Mouse (Mus musculus) hindbrain, embryonic 14.5 days (tissue): ENCODE data around the gene Acap1. TPM values are rescaled to one million over a fixed set of nuclear protein-coding genes. Genes with fewer than 3 reads are reported as not detected.

Experiments
- ATAC-seq: fragments of 200-750 bp; cut with Nextera tagmentation; 2 replicates; pipeline ENCODE4 v1.8.0; 2017; ENCODE audit warnings: moderate number of reproducible peaks, mild to moderate bottlenecking, moderate TSS enrichment, moderate library complexity; ENCODE audit not compliant: low FRiP score
- DNase-seq: peaks from one replicate; pipeline ENCODE4 v3.0.0-alpha.2; 2015; ENCODE audit warnings: low spot score
- H3K27ac ChIP-seq: fragments of 300-500 bp; sonication (generic); 2 replicates; pipeline ENCODE4 v1.5.1; 2014; ENCODE audit warnings: mild to moderate bottlenecking, moderate library complexity
- H3K27me3 ChIP-seq: fragments of 300-500 bp; sonication (generic); 2 replicates; pipeline ENCODE4 v1.6.1; 2014; ENCODE audit warnings: mild to moderate bottlenecking, low read length, mixed read lengths; ENCODE audit not compliant: control insufficient read depth, insufficient read depth
- H3K36me3 ChIP-seq: fragments of 300-500 bp; sonication (generic); replicated peaks from 2 replicates; pipeline ENCODE4 v1.6.1; 2014; ENCODE audit not compliant: control insufficient read depth, insufficient read depth
- H3K4me1 ChIP-seq: fragments of 300-500 bp; sonication (generic); replicated peaks from 2 replicates; pipeline ENCODE4 v1.6.1; 2014; ENCODE audit warnings: antibody characterized with exemption, low read length, mixed read lengths; ENCODE audit not compliant: control insufficient read depth, insufficient read depth
- H3K4me2 ChIP-seq: fragments of 300-500 bp; sonication (generic); replicated peaks from 2 replicates; pipeline ENCODE4 v1.6.1; 2014; ENCODE audit warnings: mild to moderate bottlenecking, moderate library complexity
- H3K4me3 ChIP-seq: fragments of 300-500 bp; sonication (generic); replicated peaks from 2 replicates; pipeline ENCODE4 v1.5.1; 2014; ENCODE audit warnings: mild to moderate bottlenecking, low read length
- H3K9ac ChIP-seq: fragments of 300-500 bp; sonication (generic); 2 replicates; pipeline ENCODE4 v1.6.1; 2014
- H3K9me3 ChIP-seq: fragments of 300-500 bp; sonication (generic); 2 replicates; pipeline ENCODE4 v1.6.1; 2016; ENCODE audit warnings: low read length; ENCODE audit not compliant: control insufficient read depth
- WGBS: fragments of 180-500 bp; shearing (Covaris S2); extraction: QIAGEN DNeasy Blood & Tissue Kit; methylation state at CpG from one replicate; pipeline ENCODE4 v1.1.7; 2014; 5-methylcytosine and 5-hydroxymethylcytosine counted together
- polyA plus RNA-seq: library from polyadenylated mRNA; unstranded; fragments of >200 nt; fragmentation: Nextera tagmentation; extraction: Ambion mirVana; gene quantifications from 2 replicates; pipeline ENCODE4 v1.2.1, GENCODE M21; 2014

The Acap1 gene
- 0.20 and 0.33 TPM in 2 replicates for polyA plus RNA-seq

- H3K9ac ChIP-seq = no peak within 1 kb of the TSS
- DNase-seq = no peak
- no peak within 1 kb of the TSS for H3K4me3 ChIP-seq
- H3K9me3 ChIP-seq = no peaks in the 10 kb centered on the region
- 78% methylated on average over 4 of the region's 4 CpGs for WGBS
- H3K27me3 ChIP-seq = no peaks in the 10 kb centered on the region
- no peak within 1 kb of the TSS for H3K4me2 ChIP-seq
- no peak for ATAC-seq
- H3K27ac ChIP-seq = no peak within 1 kb of the TSS
- H3K36me3 ChIP-seq = no peaks in the 10 kb centered on the region
- peaks cover 16% of the 10 kb centered on the region for H3K4me1 ChIP-seq
Observed at GRCm38 (mm10) chr11:69895291-69895690, at the start of gene Acap1. TSS of gene Acap1 (minus strand) at chr11:69895539.

GRCm38 (mm10) chr11:69940962-69941361 lies 45.6 kb upstream of the Acap1 start:
- Histone ChIP-seq H3K4me2 (no peak overlapping the region), H3K27ac (no peak overlapping the region), H3K36me3 (no peaks in the 10 kb centered on the region; the same call in 1 of the 2 replicates), H3K27me3 (peaks cover 26% of the 10 kb centered on the region), H3K4me3 (no peak overlapping the region), H3K9me3 (no peaks in the 10 kb centered on the region), H3K9ac (no peak overlapping the region), H3K4me1 (no peaks in the 10 kb centered on the region; the same call in 1 of the 2 replicates)
- WGBS = 74% methylated on average over 4 of the region's 4 CpGs
- ATAC-seq (no peak), DNase-seq (no peak)

- H3K4me2 ChIP-seq = no peak overlapping the region
- H3K9ac ChIP-seq = no peak overlapping the region
- no peaks in the 10 kb centered on the region for H3K36me3 ChIP-seq
- H3K4me3 ChIP-seq = no peak overlapping the region
- ATAC-seq (no peak), DNase-seq (no peak)
- peaks cover 32% of the 10 kb centered on the region for H3K27me3 ChIP-seq
- 93% methylated on average over 17 of the region's 17 CpGs for WGBS
- H3K27ac ChIP-seq = no peak overlapping the region
- H3K9me3 ChIP-seq = no peaks in the 10 kb centered on the region
- H3K4me1 ChIP-seq = no peaks in the 10 kb centered on the region; the same call in 1 of the 2 replicates
Observed at GRCm38 (mm10) chr11:69939731-69940130, 44.4 kb upstream of the Acap1 start.

GRCm38 (mm10) chr11:69939181-69939580 lies 43.8 kb upstream of the Acap1 start:
- H3K9me3 ChIP-seq = no peaks in the 10 kb centered on the region
- H3K4me2 ChIP-seq = no peak overlapping the region
- ATAC-seq = no peak
- no peak overlapping the region for H3K27ac ChIP-seq
- H3K4me3 ChIP-seq = no peak overlapping the region
- peaks cover 36% of the 10 kb centered on the region for H3K27me3 ChIP-seq
- no peak overlapping the region for H3K9ac ChIP-seq
- DNase-seq = no peak
- H3K36me3 ChIP-seq = no peaks in the 10 kb centered on the region
- H3K4me1 ChIP-seq = no peaks in the 10 kb centered on the region; the same call in 1 of the 2 replicates
- 77% methylated on average over 5 of the region's 5 CpGs for WGBS

GRCm38 (mm10) chr11:69938401-69938979 lies 43.2 kb upstream of the Acap1 start:
- no peak for DNase-seq
- no peak overlapping the region for H3K4me3 ChIP-seq
- H3K27ac ChIP-seq = no peak overlapping the region
- WGBS = 33% methylated on average over 9 of the region's 9 CpGs
- H3K9ac ChIP-seq = no peak overlapping the region
- peaks cover 36% of the 10 kb centered on the region for H3K27me3 ChIP-seq
- no peaks in the 10 kb centered on the region for H3K36me3 ChIP-seq
- no peak for ATAC-seq
- H3K9me3 ChIP-seq = no peaks in the 10 kb centered on the region
- H3K4me2 ChIP-seq = no peak overlapping the region
- H3K4me1 ChIP-seq = no peaks in the 10 kb centered on the region; the same call in 1 of the 2 replicates

GRCm38 (mm10) chr11:69937834-69938233 lies 42.5 kb upstream of the Acap1 start:
- no peaks in the 10 kb centered on the region for H3K36me3 ChIP-seq
- no peak overlapping the region for H3K9ac ChIP-seq
- no peak for ATAC-seq
- H3K4me3 ChIP-seq = no peak overlapping the region
- peaks cover 36% of the 10 kb centered on the region for H3K27me3 ChIP-seq
- WGBS = 61% methylated on average over 5 of the region's 5 CpGs
- H3K27ac ChIP-seq = no peak overlapping the region
- H3K4me1 ChIP-seq = no peaks in the 10 kb centered on the region; the same call in 1 of the 2 replicates
- no peaks in the 10 kb centered on the region for H3K9me3 ChIP-seq
- no peak overlapping the region for H3K4me2 ChIP-seq
- DNase-seq = no peak

- 39% methylated on average over 4 of the region's 4 CpGs for WGBS
- Histone ChIP-seq H3K4me3 (no peak overlapping the region), H3K36me3 (no peaks in the 10 kb centered on the region), H3K9me3 (no peaks in the 10 kb centered on the region), H3K27me3 (peaks cover 36% of the 10 kb centered on the region), H3K4me2 (no peak overlapping the region), H3K9ac (no peak overlapping the region), H3K27ac (no peak overlapping the region), H3K4me1 (no peaks in the 10 kb centered on the region; the same call in 1 of the 2 replicates)
- no peak for DNase-seq
- ATAC-seq = no peak
Observed at GRCm38 (mm10) chr11:69937385-69937784, 42.0 kb upstream of the Acap1 start.

- H3K36me3 ChIP-seq = no peaks in the 10 kb centered on the region
- DNase-seq (no peak), ATAC-seq (no peak)
- H3K9ac ChIP-seq = no peak overlapping the region
- peak overlapping the region; percentile 99 for H3K4me2 ChIP-seq
- no peak overlapping the region for H3K27ac ChIP-seq
- H3K9me3 ChIP-seq = no peaks in the 10 kb centered on the region
- H3K4me3 ChIP-seq = peak overlapping the region; percentile 61; the same call in 1 of the 2 replicates
- H3K27me3 ChIP-seq = peaks cover 36% of the 10 kb centered on the region
- no peaks in the 10 kb centered on the region; the same call in 1 of the 2 replicates for H3K4me1 ChIP-seq
- 37% methylated on average over 9 of the region's 9 CpGs for WGBS
Observed at GRCm38 (mm10) chr11:69936714-69937347, 41.5 kb upstream of the Acap1 start.

GRCm38 (mm10) chr11:69936156-69936555 lies 40.8 kb upstream of the Acap1 start:
- Histone ChIP-seq H3K27ac (no peak overlapping the region), H3K36me3 (no peaks in the 10 kb centered on the region), H3K9me3 (no peaks in the 10 kb centered on the region), H3K9ac (peak overlapping the region; percentile 63), H3K27me3 (peaks cover 36% of the 10 kb centered on the region), H3K4me1 (no peaks in the 10 kb centered on the region; the same call in 1 of the 2 replicates), H3K4me3 (peak overlapping the region; percentile 61), H3K4me2 (peak overlapping the region; percentile 99)
- no peak for ATAC-seq
- 2% methylated on average over 28 of the region's 30 CpGs for WGBS
- no peak for DNase-seq
